Mouse (Mus musculus): ENCODE data around the gene Cacna1c. TPM values are rescaled to one million over a fixed set of nuclear protein-coding genes. Genes with fewer than 3 reads are reported as not detected.

The Cacna1c gene
- total RNA-seq, 2 experiments from 2014 or later, result 195 to 220 TPM

DNA sequence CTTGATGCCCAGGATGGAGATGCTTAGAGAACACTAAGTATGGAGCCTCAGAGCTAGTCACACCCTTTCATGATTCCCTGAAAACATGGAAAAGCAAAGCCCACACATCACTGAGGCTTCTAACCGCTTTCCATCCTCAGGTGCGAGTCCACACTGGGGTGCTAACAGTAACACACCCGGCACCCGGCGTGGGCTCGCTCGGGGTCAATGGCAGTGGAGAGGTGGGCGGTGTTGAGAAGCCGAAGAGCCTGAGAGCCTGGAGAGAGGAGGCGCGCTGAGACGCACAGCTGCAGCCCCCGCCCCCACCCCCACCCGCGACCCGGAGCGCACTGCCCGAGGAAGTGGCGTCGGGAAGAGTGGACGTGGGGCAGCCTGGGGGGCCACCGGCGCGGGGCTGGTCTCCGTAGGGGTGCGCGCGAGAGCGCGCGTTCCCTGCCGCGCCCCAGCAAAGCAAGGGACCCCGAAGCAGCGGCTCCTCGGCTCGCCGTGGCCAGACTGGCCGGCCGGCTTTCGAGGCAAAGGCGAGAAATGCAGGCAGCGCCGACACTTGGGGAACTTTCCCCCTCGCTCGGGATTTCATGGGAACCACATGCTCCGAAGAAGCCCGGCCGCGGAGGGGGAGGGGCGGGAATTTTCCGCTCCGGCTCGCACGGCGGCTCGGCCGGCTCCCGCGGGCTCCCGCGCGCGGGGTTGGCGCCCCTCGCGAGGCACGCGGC lies 88.9 kb downstream of the Cacna1c start:
- peak; percentile 67 to 68 for DNase-seq
- intact Hi-C loops (cut with DNase I), result loop anchor here (5.0 kb wide), 2 partner anchors 80 to 250 kb away; no protein-coding TSS in a partner anchor

DNA sequence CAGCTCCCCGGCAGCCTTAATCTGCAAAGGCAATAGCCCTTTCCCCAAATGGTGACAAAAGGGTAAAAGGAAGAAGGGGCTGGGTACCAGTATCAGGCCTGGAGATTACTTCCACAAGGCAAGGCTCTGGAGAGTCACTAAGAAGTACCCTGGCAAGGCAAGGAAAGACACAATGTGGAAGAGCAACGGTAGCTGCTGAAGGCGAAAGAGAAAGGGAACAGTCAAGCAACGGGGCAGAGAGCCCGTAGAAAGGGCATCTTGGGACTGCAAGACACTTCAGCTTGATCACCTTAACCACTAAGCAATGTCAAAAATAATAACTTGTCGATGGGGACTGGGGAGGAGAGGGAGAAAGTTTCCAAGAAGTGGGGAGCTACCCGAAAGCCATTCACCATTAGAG lies 89.5 kb downstream of the Cacna1c start:
- intact Hi-C loops (cut with DNase I), result loop anchor here (5.0 kb wide), 2 partner anchors 81 to 249 kb away; no protein-coding TSS in a partner anchor

DNA sequence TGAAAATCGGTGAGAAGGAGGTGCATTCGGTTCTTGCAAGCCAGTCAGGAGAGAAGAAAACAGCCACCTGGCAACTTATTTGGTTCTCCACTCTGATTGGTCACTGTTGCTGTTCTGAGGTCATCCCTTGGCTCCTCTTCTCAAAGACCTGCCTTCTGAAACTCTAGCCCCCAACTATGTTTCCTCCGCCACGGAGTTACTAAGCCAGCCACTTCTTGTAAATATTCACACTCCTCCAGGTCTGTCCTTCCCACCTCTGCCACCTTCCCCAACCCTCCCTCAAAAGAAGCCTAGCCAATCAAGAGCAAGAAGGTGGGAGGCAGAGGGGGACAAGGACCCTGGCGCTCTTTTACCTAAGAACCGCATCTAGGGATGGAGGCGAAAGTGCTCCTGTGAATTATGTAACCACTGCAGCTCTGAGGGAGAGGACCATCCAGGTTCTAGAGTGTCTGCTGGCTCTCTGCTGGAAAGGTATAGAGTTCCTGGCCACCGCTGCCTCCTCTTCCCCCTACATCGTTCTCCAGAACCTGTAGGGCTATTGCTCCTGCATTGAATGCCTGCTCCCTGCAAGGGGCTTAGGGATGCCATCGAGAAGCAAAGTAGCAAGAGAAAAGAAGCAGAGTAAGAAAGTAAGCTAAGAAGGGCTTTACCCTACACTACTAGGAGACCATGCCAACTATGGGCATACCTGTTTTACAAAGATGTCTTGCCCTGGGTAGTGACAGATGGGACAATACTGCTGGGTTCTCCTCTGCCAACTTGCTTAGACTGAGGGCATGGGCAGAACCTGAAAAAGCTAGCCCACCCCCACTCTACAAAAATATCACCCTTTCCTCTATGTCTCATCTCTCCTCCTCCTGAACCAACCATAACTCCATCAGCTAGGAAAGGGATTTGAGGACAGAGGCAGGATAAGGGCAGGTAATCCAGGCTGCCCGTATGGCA lies 90.3 kb downstream of the Cacna1c start:
- intact Hi-C loops (cut with DNase I), result loop anchor here (5.0 kb wide), 2 partner anchors 81 to 249 kb away; no protein-coding TSS in a partner anchor
- DNase-seq, result no peak

More for the DNA sequence above, 89.5 kb downstream of the Cacna1c start:
- DNase-seq, result no peak

GRCm38 (mm10) chr6:119104246-119104645 lies 92.0 kb downstream of the Cacna1c start:
- peak; percentile 81 to 88 for DNase-seq
- intact Hi-C loops (cut with DNase I), result loop anchor here (1.0 kb wide), 1 partner anchor 182 kb away; no protein-coding TSS in a partner anchor

GRCm38 (mm10) chr6:119102936-119103335 lies 93.3 kb downstream of the Cacna1c start:
- no peak for DNase-seq
- intact Hi-C loops (cut with DNase I), result no loop called here

GRCm38 (mm10) chr6:119099333-119099732 lies 96.9 kb downstream of the Cacna1c start:
- DNase-seq, result no peak
- intact Hi-C loops (cut with DNase I), result loop anchor here (5.0 kb wide), 2 partner anchors 42 to 57 kb away; no protein-coding TSS in a partner anchor

DNA sequence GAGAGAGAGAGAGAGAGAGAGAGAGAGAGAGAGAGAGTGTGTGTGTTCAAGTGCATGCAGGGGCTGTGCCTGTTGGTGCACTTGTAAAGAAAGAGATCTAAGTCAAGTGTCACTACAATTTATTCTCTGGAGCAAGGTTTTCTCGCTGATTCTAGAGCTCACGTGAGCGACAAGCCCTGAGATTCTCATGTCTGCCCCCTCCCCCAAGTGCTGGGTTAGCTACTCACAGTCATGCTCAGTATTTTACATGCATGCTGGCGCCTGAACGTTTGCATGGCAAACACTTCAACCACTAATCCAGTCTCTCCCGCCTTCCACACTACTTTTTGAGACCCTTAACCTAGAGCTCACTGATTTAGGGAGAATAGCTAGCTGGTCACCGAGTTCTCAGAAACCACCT lies 99.7 kb downstream of the Cacna1c start:
- intact Hi-C loops (cut with DNase I), result loop anchor here (5.0 kb wide), 2 partner anchors 39 to 54 kb away; no protein-coding TSS in a partner anchor
- DNase-seq, result no peak

GRCm38 (mm10) chr6:119095081-119095480 lies 101.1 kb downstream of the Cacna1c start:
- DNase-seq, result no peak
- intact Hi-C loops (cut with DNase I), result loop anchor here (5.0 kb wide), 2 partner anchors 38 to 53 kb away; no protein-coding TSS in a partner anchor

- intact Hi-C loops (cut with DNase I), result no loop called here
- peak; percentile 59 to 69 for DNase-seq
These were observed 107.0 kb downstream of the Cacna1c start for GRCm38 (mm10) chr6:119089173-119089572.

GRCm38 (mm10) chr6:119088381-119088780 lies 107.8 kb downstream of the Cacna1c start:
- no peak for DNase-seq
- intact Hi-C loops (cut with DNase I), result no loop called here

DNA sequence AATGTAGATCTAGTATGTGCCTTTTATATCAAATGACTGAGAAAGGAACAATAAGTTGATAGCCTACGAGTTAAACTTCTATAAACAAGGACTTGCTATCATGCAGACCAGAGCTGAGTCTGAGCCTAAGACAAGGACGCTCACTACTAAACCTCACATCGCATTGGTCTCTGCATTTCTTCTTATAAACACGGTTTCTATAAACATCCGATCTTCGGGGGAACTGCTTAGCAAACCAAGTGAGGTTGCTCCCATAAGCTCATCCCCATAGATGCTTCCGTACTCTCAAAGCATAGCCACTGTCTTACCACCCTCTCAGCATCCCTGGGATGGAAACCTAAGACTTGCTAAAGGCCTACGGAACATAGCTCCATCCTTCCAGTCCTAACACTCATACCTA lies 108.3 kb downstream of the Cacna1c start:
- intact Hi-C loops (cut with DNase I), result no loop called here
- DNase-seq, result no peak

DNA sequence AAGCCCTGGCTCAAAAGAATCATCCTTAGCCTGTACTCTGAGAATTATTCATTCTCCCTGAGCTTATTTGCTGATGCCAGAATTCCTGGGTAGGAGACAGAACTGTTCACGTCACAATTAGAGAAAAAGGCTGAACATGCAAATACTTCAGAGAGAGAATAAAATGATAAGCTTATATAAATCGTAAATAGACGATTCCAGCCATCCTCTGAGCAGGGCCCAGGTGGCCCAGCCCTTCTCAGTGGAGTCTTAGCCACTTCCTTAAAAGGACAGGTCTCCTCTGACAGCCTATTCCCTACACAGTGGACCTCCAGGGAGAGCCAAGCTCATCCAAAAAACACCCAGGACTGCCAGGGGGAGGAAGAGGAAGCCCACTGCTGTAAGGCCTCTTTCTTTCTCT lies 110.4 kb downstream of the Cacna1c start:
- no peak for DNase-seq
- intact Hi-C loops (cut with DNase I), result no loop called here

DNA sequence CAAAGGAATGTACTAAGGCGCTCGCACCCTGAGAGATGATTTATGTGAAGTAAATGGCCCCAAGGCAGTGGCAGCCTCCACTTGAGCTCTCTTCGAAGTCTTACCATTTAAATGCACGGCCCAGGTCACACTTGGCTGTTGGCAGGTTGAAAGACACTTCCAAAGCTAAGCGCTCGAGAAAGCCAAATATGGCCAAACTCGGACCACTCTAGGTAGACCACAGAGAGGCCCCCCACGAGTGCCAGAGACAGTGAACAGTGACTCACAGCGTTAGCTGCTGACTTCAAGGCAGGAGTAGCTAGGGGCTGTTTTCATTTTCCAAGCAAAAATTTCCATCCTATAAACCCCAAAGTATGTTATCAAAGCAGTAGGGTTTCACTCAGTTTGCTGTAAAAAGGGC lies 111.7 kb downstream of the Cacna1c start:
- no peak for DNase-seq
- intact Hi-C loops (cut with DNase I), result no loop called here

- DNase-seq, result no peak
- intact Hi-C loops (cut with DNase I), result no loop called here
These were observed 112.7 kb downstream of the Cacna1c start for GRCm38 (mm10) chr6:119083559-119083958.

DNA sequence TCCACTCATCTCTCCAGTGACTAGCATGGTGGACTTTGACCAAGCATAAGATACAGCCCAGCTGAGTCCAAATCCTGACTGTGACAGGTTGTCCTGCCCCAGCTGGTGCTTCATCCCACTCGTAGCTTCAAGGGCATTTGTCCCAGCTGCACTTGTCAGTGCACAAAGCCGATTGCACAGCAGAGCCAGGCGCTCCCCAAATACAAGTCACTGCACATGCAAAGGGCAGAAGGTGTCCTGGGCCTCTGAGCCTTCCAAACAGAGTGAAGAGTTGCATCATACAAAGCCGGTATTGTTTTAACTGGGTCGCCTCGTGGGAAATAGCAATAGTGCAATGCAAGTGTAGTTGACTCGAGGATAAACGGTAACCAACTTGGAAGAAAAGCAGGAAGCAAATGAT lies 113.6 kb downstream of the Cacna1c start:
- intact Hi-C loops (cut with DNase I), result no loop called here
- DNase-seq, result peak; percentile 39 to 45

- intact Hi-C loops (cut with DNase I), result no loop called here
- DNase-seq, result no peak
These were observed 114.6 kb downstream of the Cacna1c start for GRCm38 (mm10) chr6:119081650-119082049.

DNA sequence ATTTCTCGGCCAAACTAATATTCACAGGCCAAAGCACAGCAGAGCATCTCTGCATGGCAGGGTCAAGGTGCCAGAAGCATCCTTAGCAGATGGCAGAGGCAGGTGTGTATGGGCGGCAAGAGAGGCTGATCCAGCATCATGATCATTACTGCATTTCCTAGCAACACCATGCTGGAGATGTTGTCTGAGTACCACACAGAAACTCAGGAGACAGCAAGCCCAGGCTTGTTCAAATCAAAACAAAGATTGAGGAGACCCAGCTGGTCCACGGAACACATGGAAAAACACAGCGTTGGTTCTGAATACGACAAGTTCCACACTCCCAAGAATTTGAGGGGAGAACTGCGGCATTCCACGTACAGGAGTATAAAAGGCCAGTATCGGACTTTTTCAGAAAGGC lies 116.6 kb downstream of the Cacna1c start:
- intact Hi-C loops (cut with DNase I), result no loop called here
- DNase-seq, result no peak

- intact Hi-C loops (cut with DNase I), result no loop called here
- DNase-seq, result no peak
These were observed 117.3 kb downstream of the Cacna1c start for GRCm38 (mm10) chr6:119078912-119079311.

- DNase-seq, result peak in 1 of 2 experiments; percentile 23
- intact Hi-C loops (cut with DNase I), result no loop called here
These were observed 119.0 kb downstream of the Cacna1c start for GRCm38 (mm10) chr6:119077231-119077630.

DNA sequence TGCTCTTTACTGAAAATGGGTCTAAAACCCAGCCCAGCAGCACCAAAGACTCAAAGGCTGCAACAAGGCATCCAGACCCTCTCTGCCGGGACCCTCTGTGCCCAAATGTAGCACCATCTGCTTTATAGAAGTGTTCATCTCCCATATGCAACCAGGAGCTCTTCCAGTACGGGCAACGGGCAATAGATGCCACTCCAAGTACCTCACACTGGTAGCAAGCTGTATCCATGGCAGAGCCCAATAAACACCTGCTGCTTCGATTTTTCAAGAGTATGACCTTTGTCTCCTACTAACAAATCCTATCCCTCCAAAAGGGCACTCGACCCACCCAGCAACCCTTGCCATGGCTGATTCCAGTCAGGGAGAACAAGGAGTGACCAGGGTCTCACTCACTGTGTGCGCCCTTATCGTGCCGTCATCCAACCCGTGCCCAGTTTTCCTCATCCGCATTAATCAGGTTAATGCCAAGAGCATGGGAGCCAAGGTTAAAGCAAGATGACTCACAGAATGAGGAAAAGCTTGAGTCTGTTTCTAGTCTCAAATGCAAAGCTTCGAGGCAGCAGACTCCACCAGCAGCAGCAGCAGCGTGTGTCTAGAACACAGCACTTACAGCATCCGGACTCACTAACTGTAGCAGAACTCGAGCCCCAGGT lies 122.7 kb downstream of the Cacna1c start:
- no peak for DNase-seq
- intact Hi-C loops (cut with DNase I), result no loop called here
